Mouse (Mus musculus) retina, postnatal 7 days (tissue): Measurements from ENCODE around the gene Gm20388.

Source experiments
- DNase-seq: peaks from one replicate; pipeline ENCODE4 v3.0.0-alpha.2; 2012; ENCODE audit warnings: low read depth, low spot score

Gm20388 gene

GRCm38 (mm10) chr8:121868896-121869295 is 1958.3 kb downstream of the Gm20388 start:
- no peak for DNase-seq

DNA sequence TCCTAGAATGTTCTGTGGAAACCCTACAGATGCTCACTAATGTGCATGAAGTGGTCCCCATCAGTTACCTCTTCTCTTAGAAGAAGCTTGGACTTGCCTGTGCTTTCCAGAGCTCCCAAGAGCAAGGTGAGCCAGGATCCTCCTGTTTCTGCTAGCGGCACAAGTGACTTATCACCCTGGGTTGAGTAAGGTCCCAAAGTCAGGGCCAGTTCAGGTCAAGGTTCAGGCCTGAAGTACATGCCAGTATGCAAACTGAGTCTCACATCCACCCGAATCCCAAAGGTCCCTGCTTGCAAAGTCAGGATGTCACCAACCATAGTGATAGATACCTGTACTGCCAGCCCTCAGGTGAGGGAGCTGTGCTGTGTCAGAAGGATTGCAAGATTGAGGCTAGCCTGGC is 1959.5 kb downstream of the Gm20388 start:
- no peak for DNase-seq

DNA sequence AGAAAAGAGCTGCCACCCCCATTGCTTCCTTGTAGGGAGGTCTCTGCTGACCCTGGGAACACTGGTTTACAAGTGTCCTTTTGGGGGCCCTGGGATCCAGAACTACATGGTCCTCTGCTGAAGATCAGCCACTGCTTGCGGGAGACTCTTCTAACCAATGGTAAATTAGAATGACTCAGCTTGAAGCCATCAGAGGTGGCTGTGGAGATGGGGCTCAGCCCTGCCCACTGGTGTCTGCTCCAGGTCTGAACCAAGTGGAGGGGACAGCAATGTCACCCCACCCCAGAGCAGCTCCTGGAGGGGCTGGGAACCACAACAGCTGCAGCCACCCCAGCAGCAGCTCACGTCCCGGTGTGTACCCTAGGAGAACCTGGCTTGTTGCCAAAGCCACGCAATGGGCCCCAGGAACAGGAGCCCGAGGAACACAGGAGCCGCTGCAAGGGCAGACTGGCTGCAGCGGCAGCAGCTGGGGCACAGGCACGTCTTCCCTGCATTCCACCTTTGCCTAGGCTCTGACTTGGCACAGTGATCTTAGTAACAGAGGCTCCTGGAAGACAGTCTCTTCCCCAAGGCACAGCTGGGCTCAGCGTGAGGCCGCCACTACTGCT is 1961.3 kb downstream of the Gm20388 start:
- no peak for DNase-seq

DNA sequence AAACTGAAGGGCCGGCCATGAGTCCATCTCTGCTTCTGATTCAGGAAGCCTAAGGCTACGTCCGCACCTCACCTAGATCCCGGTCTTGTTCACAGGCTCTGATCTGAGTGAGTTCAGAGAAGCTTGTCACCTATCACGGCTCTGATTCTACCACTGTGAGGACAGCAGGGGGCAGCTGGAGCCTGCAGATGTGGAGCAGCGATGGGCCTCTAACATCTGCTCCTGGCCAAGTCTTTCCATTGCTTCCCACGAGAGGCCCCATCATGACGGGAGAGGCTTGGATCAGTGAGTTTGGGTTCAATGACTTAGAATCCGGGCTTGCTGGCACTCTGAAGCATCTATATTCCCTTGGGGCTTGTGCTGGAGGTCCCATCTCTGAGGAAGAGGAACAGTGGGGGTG is 1963.4 kb downstream of the Gm20388 start:
- DNase-seq = no peak

GRCm38 (mm10) chr8:121875045-121875444 is 1964.4 kb downstream of the Gm20388 start:
- no peak for DNase-seq

DNA sequence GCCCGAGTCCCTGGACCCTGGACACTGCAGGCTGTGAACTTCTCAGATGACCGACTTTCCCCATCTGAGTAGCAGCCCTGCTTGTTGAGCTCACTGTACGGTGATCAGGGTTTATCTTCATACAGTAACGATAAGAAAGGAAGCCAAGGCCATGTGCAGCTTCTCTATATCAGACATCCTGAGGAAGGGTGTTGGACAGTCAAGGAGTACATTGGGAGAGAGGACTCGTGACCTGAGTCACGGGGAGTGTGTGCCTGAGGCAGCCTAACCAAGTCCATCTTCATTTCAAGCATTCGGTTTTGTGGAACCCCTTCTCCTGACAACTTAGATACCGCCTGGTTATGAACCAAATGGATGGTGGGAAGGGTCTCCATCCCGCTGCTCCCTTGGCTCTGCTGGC is 1964.9 kb downstream of the Gm20388 start:
- DNase-seq = no peak

- DNase-seq = no peak
These were observed 1966.6 kb downstream of the Gm20388 start for GRCm38 (mm10) chr8:121877212-121877611.

- DNase-seq = no peak
These were observed 1967.3 kb downstream of the Gm20388 start for GRCm38 (mm10) chr8:121877828-121878480.

- DNase-seq = no peak
These were observed 1969.1 kb downstream of the Gm20388 start for GRCm38 (mm10) chr8:121879712-121880111.

DNA sequence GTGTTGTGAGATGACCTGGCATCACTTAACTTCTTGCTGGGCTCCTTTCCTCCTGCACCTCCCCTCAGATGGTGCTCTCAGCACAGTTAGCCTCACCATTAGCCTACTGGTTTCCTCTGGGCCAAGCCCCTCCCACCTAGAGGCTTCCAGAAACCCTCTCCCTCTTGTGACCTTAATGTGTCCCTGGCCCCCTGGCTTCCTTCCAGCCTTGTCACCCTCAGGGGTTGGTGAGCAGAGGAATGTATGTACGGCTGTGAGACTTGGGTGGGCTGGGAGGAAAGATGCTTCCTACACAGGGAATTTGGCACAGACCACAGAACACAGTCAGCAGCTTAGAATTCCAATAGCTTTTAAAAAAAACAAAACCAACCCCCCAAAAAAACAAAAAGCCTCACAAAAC is 1970.2 kb downstream of the Gm20388 start:
- no peak for DNase-seq

DNA sequence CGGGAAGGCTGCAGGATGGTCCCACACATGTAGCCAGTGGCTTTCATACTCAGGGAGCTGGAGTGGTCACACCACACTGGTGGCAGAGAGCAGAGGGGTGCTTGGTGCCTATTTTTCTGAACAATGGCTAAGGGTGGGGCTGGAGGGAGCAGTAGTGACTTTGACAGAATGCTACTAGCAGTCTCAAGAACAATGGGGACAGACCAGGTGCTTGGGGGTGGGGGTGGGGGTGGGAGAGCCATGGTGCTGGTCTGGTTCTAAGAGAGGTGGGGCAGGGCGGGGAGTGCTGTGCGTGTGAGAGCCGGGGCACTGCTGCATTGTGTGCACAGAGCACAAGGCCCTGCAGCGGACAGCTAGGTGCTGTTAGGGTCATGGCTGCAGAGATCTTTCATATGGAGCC is 1971.3 kb downstream of the Gm20388 start:
- no peak for DNase-seq

- DNase-seq = no peak
These were observed 1973.5 kb downstream of the Gm20388 start for GRCm38 (mm10) chr8:121884181-121884580.

DNA sequence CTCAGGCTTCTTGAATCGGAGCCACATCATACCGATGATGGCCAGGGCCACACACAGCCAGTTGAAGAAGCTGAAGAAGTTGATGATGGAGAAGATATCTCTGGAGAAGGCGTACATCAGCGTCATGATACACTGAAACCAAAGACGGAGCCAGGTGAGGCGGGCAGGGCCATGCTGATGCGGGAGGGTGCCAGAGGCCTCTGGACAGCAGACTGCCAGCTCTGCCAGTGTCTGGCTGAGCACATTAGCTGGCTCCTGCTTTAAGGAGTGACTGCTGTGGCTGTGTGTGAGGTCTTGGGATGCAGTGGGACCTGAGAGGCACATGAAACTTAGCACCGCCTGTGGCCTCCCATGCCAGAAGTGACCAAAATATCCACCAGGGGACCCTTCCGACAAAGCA is 1974.4 kb downstream of the Gm20388 start:
- no peak for DNase-seq

GRCm38 (mm10) chr8:121885433-121885832 is 1974.8 kb downstream of the Gm20388 start:
- DNase-seq = no peak

- no peak for DNase-seq
These were observed 1976.9 kb downstream of the Gm20388 start for GRCm38 (mm10) chr8:121887547-121887946.

DNA sequence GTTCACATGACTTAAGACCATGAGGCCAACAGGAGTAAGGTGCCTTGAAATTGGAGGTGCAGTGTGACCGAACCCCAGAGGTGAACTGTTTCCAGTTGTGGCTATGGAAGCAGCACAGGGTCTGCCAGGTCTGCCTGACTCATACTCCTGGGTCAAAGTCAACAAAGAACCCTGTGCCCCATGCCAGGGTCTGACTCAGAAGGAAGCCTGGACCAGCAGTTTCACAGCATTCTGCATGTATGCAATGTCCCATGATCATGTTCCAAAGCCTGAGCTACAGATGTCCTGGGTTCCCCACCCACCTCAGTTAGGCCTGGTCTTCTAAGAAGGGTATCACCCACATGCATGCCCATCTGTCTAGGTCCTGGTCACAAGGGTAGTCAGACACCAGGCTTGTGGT is 1978.7 kb downstream of the Gm20388 start:
- no peak for DNase-seq

DNA sequence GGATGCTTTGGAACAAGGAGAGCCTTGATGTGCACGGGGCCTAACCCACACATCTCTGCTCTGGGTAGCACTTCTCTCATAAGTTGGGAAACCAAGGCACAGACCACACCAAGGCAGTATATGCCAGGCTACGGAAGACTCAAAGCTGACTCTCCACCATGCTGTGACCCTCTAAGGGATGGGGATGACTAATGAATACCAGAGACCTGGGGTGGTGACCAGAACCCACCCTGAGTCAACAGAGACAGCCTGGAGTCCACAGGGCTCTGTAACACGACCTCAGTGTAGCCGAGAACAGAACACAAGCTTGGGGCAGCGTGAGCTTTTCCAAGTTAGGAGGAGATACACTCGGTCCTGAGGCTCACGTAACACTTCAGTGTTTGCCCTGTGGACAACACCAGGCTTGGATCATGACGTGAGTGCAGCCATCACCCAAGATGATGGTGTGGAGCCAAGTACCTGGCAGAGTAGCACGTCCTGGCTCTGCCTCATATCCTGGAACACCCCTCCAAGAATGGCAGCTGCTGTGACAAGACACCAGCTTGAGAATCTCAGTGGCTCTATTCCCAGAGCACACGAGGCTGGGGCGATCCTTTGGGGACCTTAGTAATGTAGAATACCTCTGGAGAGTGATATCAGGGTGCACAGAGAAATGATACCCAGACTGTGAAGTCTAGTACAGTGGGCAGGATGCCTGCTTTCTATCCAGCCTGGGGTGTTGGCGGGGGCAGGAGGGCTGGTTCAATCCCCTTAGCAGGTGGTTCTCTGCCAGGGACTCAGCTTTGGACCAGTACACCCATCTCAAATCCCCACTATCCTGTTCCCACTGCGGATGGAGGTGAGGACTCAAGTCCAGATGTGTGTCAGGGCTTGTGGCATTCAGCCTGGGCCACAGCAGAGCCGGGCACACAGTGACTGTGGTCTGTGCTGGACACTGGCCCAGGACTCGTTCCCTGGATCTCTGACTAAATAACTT is 1979.5 kb downstream of the Gm20388 start:
- DNase-seq = no peak

GRCm38 (mm10) chr8:121892875-121893274 is 1982.2 kb downstream of the Gm20388 start:
- DNase-seq = no peak

- no peak for DNase-seq
These were observed 1985.3 kb downstream of the Gm20388 start for GRCm38 (mm10) chr8:121895910-121896309.

GRCm38 (mm10) chr8:121896476-121897145 is 1986.0 kb downstream of the Gm20388 start:
- no peak for DNase-seq

GRCm38 (mm10) chr8:121897205-121897604 is 1986.6 kb downstream of the Gm20388 start:
- no peak for DNase-seq

DNA sequence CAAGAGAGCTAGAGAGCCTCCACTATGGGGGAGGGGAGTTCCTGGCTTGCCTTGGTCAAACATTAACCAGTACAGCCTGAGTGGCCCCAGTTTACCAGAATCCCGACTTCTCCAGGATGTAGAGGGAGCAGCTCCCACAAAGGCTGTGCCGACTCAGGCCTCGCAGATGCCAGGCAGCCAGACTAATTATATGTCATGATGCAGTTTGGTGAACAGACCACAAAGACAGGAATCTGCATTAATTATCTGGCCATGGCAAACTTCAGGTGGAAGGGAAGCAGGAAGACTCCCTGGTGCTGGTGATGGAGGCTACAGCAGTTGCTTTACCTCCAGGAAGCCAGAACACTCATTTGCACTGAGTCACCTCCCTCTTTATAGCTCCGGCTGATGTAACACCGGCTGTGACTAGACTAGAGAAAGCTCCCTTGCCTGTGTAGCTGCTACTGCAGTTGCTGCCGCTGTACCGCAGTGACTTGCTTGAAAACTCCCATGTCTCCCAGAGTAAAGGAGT is 1987.3 kb downstream of the Gm20388 start:
- no peak for DNase-seq
